23 mouse cellular contexts compared by ENCODE assay signal in the genomic region with DNA sequence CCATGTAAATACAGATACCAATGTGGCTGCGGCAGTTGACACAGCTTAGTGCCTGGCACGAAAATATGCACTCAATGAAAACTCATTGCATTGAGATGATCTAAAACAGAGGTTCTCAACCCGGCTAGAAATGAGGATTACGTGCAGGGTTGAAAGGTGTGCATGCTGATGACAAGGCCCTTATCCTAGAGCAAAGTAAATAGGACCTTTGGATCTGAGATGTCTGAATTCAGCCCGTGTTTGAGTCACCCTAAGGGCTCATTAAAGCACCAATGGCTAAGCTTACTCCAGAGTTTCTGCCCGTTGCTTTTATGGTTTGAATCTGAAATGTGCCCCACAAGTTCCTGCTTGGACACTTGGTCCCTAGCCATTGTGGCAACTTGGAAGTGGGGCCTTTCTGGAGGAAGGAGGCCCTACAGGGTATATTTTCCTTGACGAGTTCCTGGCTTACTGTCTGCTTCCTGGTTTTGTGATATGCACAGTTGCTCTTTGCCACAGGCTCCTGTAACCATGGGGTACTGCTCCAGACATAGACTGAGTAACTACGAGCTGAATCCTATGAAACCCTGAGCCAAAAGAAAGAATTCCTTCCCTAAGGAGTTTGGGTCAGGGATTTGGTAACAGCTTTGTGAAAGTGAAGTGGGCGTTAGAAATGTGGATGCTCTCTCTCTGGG.
"Had no signal": no experiment of that assay in that cellular context is flagged by ENCODE, and none has a peak within 500 bp of the region (broad histone marks: within the 10 kb centered on the region; RNA-seq: fewer than 3 reads in every experiment).

No protein-coding gene starts in this region.

- H3K27me3 ChIP-seq: lung, embryonic 15.5 days; neural tube, embryonic 12.5 days; neural tube, embryonic 15.5 days; stomach, embryonic 15.5 days had no signal

- H3K4me3 ChIP-seq: layer of hippocampus, adult 2 months; left cerebral cortex, adult 2 months; lung, embryonic 15.5 days; neural tube, embryonic 12.5 days; neural tube, embryonic 15.5 days; stomach, embryonic 15.5 days had no signal

- DNase-seq: kidney, adult 18-20 months; kidney, adult 9 months; kidney, postnatal 14 days; kidney, postnatal 4 days; layer of hippocampus, adult 9-11 months; layer of hippocampus, postnatal 36 days; lung, adult 18-20 months; lung, postnatal 10 days; lung, postnatal 4 days; midbrain, embryonic 14.5 days; retina, postnatal 1 day; right cerebral cortex, postnatal 25 days; spleen, adult 18-20 months; thymus, adult 18-20 months; thymus, postnatal 36 days had no signal

- H3K36me3 ChIP-seq: lung, embryonic 15.5 days; neural tube, embryonic 12.5 days; neural tube, embryonic 15.5 days; stomach, embryonic 15.5 days had no signal

- H3K9me3 ChIP-seq: lung, embryonic 15.5 days; neural tube, embryonic 12.5 days; stomach, embryonic 15.5 days had no signal

- H3K9ac ChIP-seq: liver, embryonic 14.5 days; lung, embryonic 15.5 days; neural tube, embryonic 12.5 days; neural tube, embryonic 15.5 days; stomach, embryonic 15.5 days had no signal

- H3K27ac ChIP-seq: layer of hippocampus, adult 2 months; left cerebral cortex, adult 2 months; liver, embryonic 14.5 days; lung, embryonic 15.5 days; neural tube, embryonic 12.5 days; neural tube, embryonic 15.5 days; stomach, embryonic 15.5 days had no signal

- H3K4me2 ChIP-seq: lung, embryonic 15.5 days; midbrain, embryonic 11.5 days; neural tube, embryonic 12.5 days; neural tube, embryonic 15.5 days; stomach, embryonic 15.5 days had no signal
